Mouse (Mus musculus) hindbrain, embryonic 14.5 days (tissue): ENCODE data around the gene Wdr70. TPM values are rescaled to one million over a fixed set of nuclear protein-coding genes. Genes with fewer than 3 reads are reported as not detected.

Experiments used
- ATAC-seq: fragments of 200-750 bp; cut with Nextera tagmentation; 2 replicates; pipeline ENCODE4 v1.8.0; 2017; ENCODE audit warnings: moderate number of reproducible peaks, mild to moderate bottlenecking, moderate TSS enrichment, moderate library complexity; ENCODE audit not compliant: low FRiP score
- DNase-seq: peaks from one replicate; pipeline ENCODE4 v3.0.0-alpha.2; 2015; ENCODE audit warnings: low spot score
- H3K27ac ChIP-seq: fragments of 300-500 bp; sonication (generic); 2 replicates; pipeline ENCODE4 v1.5.1; 2014; ENCODE audit warnings: mild to moderate bottlenecking, moderate library complexity
- H3K27me3 ChIP-seq: fragments of 300-500 bp; sonication (generic); 2 replicates; pipeline ENCODE4 v1.6.1; 2014; ENCODE audit warnings: mild to moderate bottlenecking, low read length, mixed read lengths; ENCODE audit not compliant: control insufficient read depth, insufficient read depth
- H3K36me3 ChIP-seq: fragments of 300-500 bp; sonication (generic); replicated peaks from 2 replicates; pipeline ENCODE4 v1.6.1; 2014; ENCODE audit not compliant: control insufficient read depth, insufficient read depth
- H3K4me1 ChIP-seq: fragments of 300-500 bp; sonication (generic); replicated peaks from 2 replicates; pipeline ENCODE4 v1.6.1; 2014; ENCODE audit warnings: antibody characterized with exemption, low read length, mixed read lengths; ENCODE audit not compliant: control insufficient read depth, insufficient read depth
- H3K4me2 ChIP-seq: fragments of 300-500 bp; sonication (generic); replicated peaks from 2 replicates; pipeline ENCODE4 v1.6.1; 2014; ENCODE audit warnings: mild to moderate bottlenecking, moderate library complexity
- H3K4me3 ChIP-seq: fragments of 300-500 bp; sonication (generic); replicated peaks from 2 replicates; pipeline ENCODE4 v1.5.1; 2014; ENCODE audit warnings: mild to moderate bottlenecking, low read length
- H3K9ac ChIP-seq: fragments of 300-500 bp; sonication (generic); 2 replicates; pipeline ENCODE4 v1.6.1; 2014
- H3K9me3 ChIP-seq: fragments of 300-500 bp; sonication (generic); 2 replicates; pipeline ENCODE4 v1.6.1; 2016; ENCODE audit warnings: low read length; ENCODE audit not compliant: control insufficient read depth
- WGBS: fragments of 180-500 bp; shearing (Covaris S2); extraction: QIAGEN DNeasy Blood & Tissue Kit; methylation state at CpG from one replicate; pipeline ENCODE4 v1.1.7; 2014; 5-methylcytosine and 5-hydroxymethylcytosine counted together
- polyA plus RNA-seq: library from polyadenylated mRNA; unstranded; fragments of >200 nt; fragmentation: Nextera tagmentation; extraction: Ambion mirVana; gene quantifications from 2 replicates; pipeline ENCODE4 v1.2.1, GENCODE M21; 2014

Gene Wdr70
- polyA plus RNA-seq, 1 experiment from 2014 or later = 59.8 TPM

DNA sequence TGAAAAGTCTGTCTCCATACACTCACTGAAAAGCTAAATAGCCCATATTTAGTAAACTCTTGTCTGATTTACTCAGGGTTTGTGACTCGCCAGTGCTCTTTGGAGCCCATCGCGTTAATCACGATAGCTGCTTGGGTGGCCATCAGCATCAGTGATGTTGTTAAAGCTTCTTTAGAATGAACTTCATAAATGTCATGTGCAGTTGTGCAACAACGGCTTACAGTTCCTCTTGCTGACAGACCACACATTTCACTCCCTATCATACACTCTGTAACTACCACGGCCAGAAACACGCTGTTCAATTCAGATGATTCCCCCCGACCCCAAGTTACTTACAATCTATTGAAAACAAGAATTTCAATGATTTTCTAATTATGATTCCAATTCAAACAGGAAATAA is 95.2 kb downstream of the Wdr70 start:
- ATAC-seq (no peak), DNase-seq (no peak)
- WGBS = 90% methylated on average over 8 of the region's 8 CpGs
- H3K9me3 ChIP-seq = no peaks in the 10 kb centered on the region
- H3K4me2 ChIP-seq = no peak overlapping the region
- H3K9ac ChIP-seq = no peak overlapping the region
- no peaks in the 10 kb centered on the region for H3K4me1 ChIP-seq
- no peaks in the 10 kb centered on the region for H3K27me3 ChIP-seq
- no peaks in the 10 kb centered on the region for H3K36me3 ChIP-seq
- no peak overlapping the region for H3K27ac ChIP-seq
- H3K4me3 ChIP-seq = no peak overlapping the region

DNA sequence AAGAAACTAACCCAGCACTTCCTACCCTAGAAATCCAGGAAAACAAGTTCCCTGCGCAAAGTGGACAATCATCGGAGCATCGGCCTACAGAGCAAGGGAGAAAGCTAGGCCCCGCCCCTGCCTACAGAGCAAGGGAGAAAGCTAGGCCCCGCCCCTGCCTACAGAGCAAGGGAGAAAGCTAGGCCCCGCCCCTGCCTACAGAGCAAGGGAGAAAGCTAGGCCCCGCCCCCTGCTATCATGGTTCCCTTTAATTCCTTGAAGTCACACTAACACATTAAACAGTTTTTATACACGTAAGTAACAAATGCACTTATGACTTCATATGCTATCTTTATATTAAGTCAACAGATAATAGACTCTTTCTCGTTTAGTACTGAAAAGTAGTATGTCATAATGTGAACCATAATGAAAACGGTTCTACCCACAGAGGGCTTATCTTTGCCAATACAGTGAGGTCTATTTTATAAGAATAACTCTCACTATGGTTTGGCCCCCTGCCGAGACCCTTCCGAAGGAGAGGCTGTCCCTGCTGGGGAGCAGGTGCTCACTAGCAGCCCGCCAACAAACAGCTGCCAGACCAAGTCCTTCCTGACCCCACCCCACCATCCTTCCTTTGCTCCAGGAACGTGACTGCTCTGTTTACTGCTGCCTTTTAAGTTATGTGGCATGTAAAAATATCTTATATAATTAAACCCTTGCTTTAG is 100.0 kb downstream of the Wdr70 start:
- DNase-seq = no peak

DNA sequence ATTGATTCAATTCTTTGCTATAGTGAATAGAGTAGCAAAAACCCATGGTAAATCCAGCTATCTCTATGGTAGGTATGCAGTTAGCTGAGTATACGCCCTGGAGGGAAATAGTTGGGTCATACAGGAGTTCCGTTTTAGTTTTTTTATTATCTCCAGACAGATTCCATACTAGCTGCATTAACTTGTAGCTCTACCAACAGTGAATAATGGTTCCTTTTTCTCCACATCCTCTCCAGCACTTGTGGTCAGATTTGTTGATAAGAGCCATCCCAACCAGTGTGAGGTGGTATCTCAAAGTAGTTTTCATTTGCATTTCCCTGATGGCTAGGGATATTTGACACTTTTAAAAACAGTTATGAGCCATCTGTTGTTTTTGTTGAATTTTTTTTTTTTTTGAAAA is 100.9 kb downstream of the Wdr70 start:
- no peaks in the 10 kb centered on the region for H3K27me3 ChIP-seq
- no peak overlapping the region for H3K4me2 ChIP-seq
- WGBS = 90% methylated on average over 2 of the region's 2 CpGs
- no peak overlapping the region for H3K27ac ChIP-seq
- no peak overlapping the region for H3K9ac ChIP-seq
- H3K36me3 ChIP-seq = no peaks in the 10 kb centered on the region
- H3K4me3 ChIP-seq = no peak overlapping the region
- H3K4me1 ChIP-seq = no peaks in the 10 kb centered on the region
- ATAC-seq (no peak), DNase-seq (no peak)
- no peaks in the 10 kb centered on the region for H3K9me3 ChIP-seq

More for the DNA sequence above, 100.0 kb downstream of the Wdr70 start:
- no peaks in the 10 kb centered on the region for H3K4me1 ChIP-seq
- no peaks in the 10 kb centered on the region for H3K36me3 ChIP-seq
- no peak overlapping the region for H3K4me2 ChIP-seq
- no peak overlapping the region for H3K27ac ChIP-seq
- no peak for ATAC-seq
- H3K9me3 ChIP-seq = no peaks in the 10 kb centered on the region
- H3K4me3 ChIP-seq = no peak overlapping the region
- no peak overlapping the region for H3K9ac ChIP-seq
- WGBS = 60% methylated on average over 14 of the region's 14 CpGs
- no peaks in the 10 kb centered on the region for H3K27me3 ChIP-seq

DNA sequence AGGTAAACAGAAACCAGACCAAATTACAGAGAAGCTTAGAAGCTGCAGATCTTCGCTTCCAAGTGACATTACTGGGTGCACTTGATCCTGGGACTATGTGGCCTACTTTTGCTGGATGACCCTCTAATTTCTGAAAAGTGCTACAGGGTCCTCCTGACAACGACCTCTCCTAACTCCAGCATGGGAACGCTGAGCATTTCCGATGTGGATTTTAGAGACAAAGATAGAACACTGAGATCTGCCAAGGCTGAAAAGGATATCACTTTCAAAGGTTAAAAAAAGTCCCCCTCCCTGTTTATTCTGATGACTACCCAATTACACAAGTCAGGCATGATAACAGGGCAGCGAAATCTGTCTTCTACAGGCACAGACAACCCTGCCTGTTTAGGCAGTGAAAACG is 105.3 kb downstream of the Wdr70 start:
- H3K27ac ChIP-seq = no peak overlapping the region
- H3K36me3 ChIP-seq = no peaks in the 10 kb centered on the region
- H3K4me2 ChIP-seq = no peak overlapping the region
- no peak overlapping the region for H3K9ac ChIP-seq
- no peak overlapping the region for H3K4me3 ChIP-seq
- H3K4me1 ChIP-seq = no peaks in the 10 kb centered on the region
- H3K27me3 ChIP-seq = no peaks in the 10 kb centered on the region
- no peak for DNase-seq
- 86% methylated on average over 6 of the region's 6 CpGs for WGBS
- no peaks in the 10 kb centered on the region for H3K9me3 ChIP-seq
- no peak for ATAC-seq

GRCm38 (mm10) chr15:7990101-7990500 is 108.9 kb downstream of the Wdr70 start:
- Histone ChIP-seq H3K36me3 (no peaks in the 10 kb centered on the region), H3K27ac (no peak overlapping the region), H3K27me3 (no peaks in the 10 kb centered on the region), H3K4me1 (no peaks in the 10 kb centered on the region), H3K4me3 (no peak overlapping the region), H3K9me3 (no peaks in the 10 kb centered on the region), H3K9ac (no peak overlapping the region), H3K4me2 (no peak overlapping the region)
- no peak for ATAC-seq
- no peak for DNase-seq

GRCm38 (mm10) chr15:7987374-7987773 is 111.6 kb downstream of the Wdr70 start:
- Histone ChIP-seq H3K36me3 (no peaks in the 10 kb centered on the region), H3K9ac (no peak overlapping the region), H3K9me3 (no peaks in the 10 kb centered on the region), H3K4me3 (no peak overlapping the region), H3K4me1 (no peaks in the 10 kb centered on the region), H3K27me3 (no peaks in the 10 kb centered on the region), H3K27ac (no peak overlapping the region), H3K4me2 (no peak overlapping the region)
- no peak for DNase-seq
- WGBS = 95% methylated on average over 8 of the region's 8 CpGs
- ATAC-seq = no peak

- no peak overlapping the region for H3K27ac ChIP-seq
- no peaks in the 10 kb centered on the region for H3K9me3 ChIP-seq
- 39% methylated on average over 6 of the region's 6 CpGs for WGBS
- no peak overlapping the region for H3K4me2 ChIP-seq
- H3K27me3 ChIP-seq = no peaks in the 10 kb centered on the region
- no peak overlapping the region for H3K9ac ChIP-seq
- ATAC-seq (no peak), DNase-seq (no peak)
- H3K36me3 ChIP-seq = no peaks in the 10 kb centered on the region
- H3K4me3 ChIP-seq = no peak overlapping the region
- no peaks in the 10 kb centered on the region for H3K4me1 ChIP-seq
Measured at GRCm38 (mm10) chr15:7986274-7986673, 112.7 kb downstream of the Wdr70 start.

- Histone ChIP-seq H3K4me1 (no peaks in the 10 kb centered on the region), H3K9ac (no peak overlapping the region), H3K36me3 (no peaks in the 10 kb centered on the region), H3K4me2 (no peak overlapping the region), H3K27ac (no peak overlapping the region), H3K27me3 (no peaks in the 10 kb centered on the region), H3K4me3 (no peak overlapping the region), H3K9me3 (no peaks in the 10 kb centered on the region)
- ATAC-seq = no peak
- 95% methylated on average over 1 of the region's 1 CpGs for WGBS
- no peak for DNase-seq
Measured at GRCm38 (mm10) chr15:7978640-7979039, 120.4 kb downstream of the Wdr70 start.

GRCm38 (mm10) chr15:7976775-7977174 is 122.2 kb downstream of the Wdr70 start:
- 21% methylated on average over 9 of the region's 9 CpGs for WGBS
- no peak for DNase-seq
- Histone ChIP-seq H3K9ac (no peak overlapping the region), H3K9me3 (no peaks in the 10 kb centered on the region), H3K4me1 (no peaks in the 10 kb centered on the region), H3K4me3 (no peak overlapping the region), H3K4me2 (no peak overlapping the region), H3K36me3 (no peaks in the 10 kb centered on the region), H3K27me3 (no peaks in the 10 kb centered on the region), H3K27ac (no peak overlapping the region)
- ATAC-seq = no peak

- DNase-seq (no peak), ATAC-seq (no peak)
- H3K4me2 ChIP-seq = no peak overlapping the region
- no peaks in the 10 kb centered on the region for H3K9me3 ChIP-seq
- 88% methylated on average over 8 of the region's 8 CpGs for WGBS
- H3K27me3 ChIP-seq = no peaks in the 10 kb centered on the region
- H3K36me3 ChIP-seq = no peaks in the 10 kb centered on the region
- no peak overlapping the region for H3K4me3 ChIP-seq
- H3K27ac ChIP-seq = no peak overlapping the region
- H3K4me1 ChIP-seq = no peaks in the 10 kb centered on the region
- H3K9ac ChIP-seq = no peak overlapping the region
Measured at GRCm38 (mm10) chr15:7974368-7974767, 124.6 kb downstream of the Wdr70 start.
